Mouse (Mus musculus): ENCODE data around the gene Areg.

Areg gene

GRCm38 (mm10) chr5:91166601-91167000 is 27.2 kb downstream of the Areg start:
- DNase-seq (ENCODE audit: low spot score in 2 of 2), result no peak

GRCm38 (mm10) chr5:91176397-91176796 is 37.0 kb downstream of the Areg start:
- DNase-seq (ENCODE audit: low spot score in 2 of 2), result no peak

GRCm38 (mm10) chr5:91194572-91194971 is 55.2 kb downstream of the Areg start:
- no peak for DNase-seq (ENCODE audit: low spot score in 2 of 2)
